Mouse (Mus musculus) G1E-ER4 (cell line): ENCODE data around the gene Abcb1b. TPM values are rescaled to one million over a fixed set of nuclear protein-coding genes. Genes with fewer than 3 reads are reported as not detected.

ENCODE experiments used
- GATA1 ChIP-seq: IDR thresholded peaks from one replicate; pipeline ENCODE4 v1.8.0; 2012; ENCODE audit warnings: low read length, inconsistent platforms
- polyA plus RNA-seq: library from polyadenylated mRNA; stranded (reverse); fragments of >175 nt; gene quantifications from 2 replicates; pipeline ENCODE4 v1.2.3, GENCODE M21; 2012

The Abcb1b gene
- polyA plus RNA-seq, 1 experiment, result not detected

- TF ChIP-seq GATA1, result no peak
These were observed 104.3 kb downstream of the Abcb1b start for GRCm38 (mm10) chr5:8902141-8902817.

GRCm38 (mm10) chr5:8904539-8904938 lies 106.6 kb downstream of the Abcb1b start:
- no peak for TF ChIP-seq GATA1

GRCm38 (mm10) chr5:8911567-8912198 lies 113.7 kb downstream of the Abcb1b start:
- no peak for TF ChIP-seq GATA1

Other genes with a start within 250 kb of the Abcb1b start
- 0.12 and 0.13 TPM in 2 replicates for gene Rundc3b, start 175.2 kb upstream of the Abcb1b start, polyA plus RNA-seq
- not detected in 2 replicates for gene Abcb1a, start 138.1 kb upstream of the Abcb1b start, polyA plus RNA-seq
- gene Abcb4, start 95.6 kb downstream of the Abcb1b start, polyA plus RNA-seq, result not detected in 2 replicates
- gene Crot, start 199.2 kb downstream of the Abcb1b start, polyA plus RNA-seq, result 1.1 and 1.4 TPM in 2 replicates